Mouse (Mus musculus): ENCODE results near the gene Tnk1. TPM values are rescaled to one million over a fixed set of nuclear protein-coding genes. Genes with fewer than 3 reads are reported as not detected.

Tnk1 gene
- polyA plus RNA-seq, 1 experiment from 2014 or later = 0.29 TPM

DNA sequence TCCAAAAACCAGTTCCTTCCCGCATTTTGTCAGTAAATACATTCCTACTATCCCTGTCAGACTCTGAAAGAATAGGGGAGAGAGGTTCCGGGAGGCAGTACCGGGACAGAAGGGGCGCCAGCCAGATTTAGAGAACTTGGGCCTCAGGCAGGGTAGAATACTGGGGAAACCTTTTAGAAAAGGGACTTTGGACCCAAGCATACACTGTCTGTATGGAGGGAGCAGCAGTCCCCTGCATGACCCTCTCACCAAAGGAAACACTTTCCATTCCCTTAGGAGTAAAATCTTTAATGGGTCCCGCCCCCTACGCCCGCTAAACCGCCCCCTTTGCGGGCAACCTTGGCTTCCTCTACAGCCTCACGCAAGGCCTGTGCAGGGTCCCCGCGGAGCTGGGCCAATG lies 55.2 kb downstream of the Tnk1 start:
- peak overlapping the region; percentile 83 for H3K4me2 ChIP-seq (ENCODE audit: low read length)
- H3K4me1 ChIP-seq (replicated peaks; ENCODE audit: control insufficient read depth, insufficient read depth, low read length) = peaks cover 50% of the 10 kb centered on the region
- 2% methylated on average over 12 of the region's 12 CpGs for WGBS
- no peaks in the 10 kb centered on the region for H3K36me3 ChIP-seq (ENCODE audit: control insufficient read depth, insufficient read depth)
- H3K27ac ChIP-seq (ENCODE audit: low read length) = no peak overlapping the region; the same call in 1 of the 2 replicates
- no peak for ATAC-seq
- H3K9me3 ChIP-seq (ENCODE audit: control insufficient read depth, low read length) = no peaks in the 10 kb centered on the region
- H3K27me3 ChIP-seq (replicated peaks; ENCODE audit: control insufficient read depth, insufficient read depth, low read length) = peaks cover 19% of the 10 kb centered on the region
- peak overlapping the region; percentile 74 for H3K9ac ChIP-seq (replicated peaks; ENCODE audit: low read depth, low read length)
- peak overlapping the region; percentile 76 for H3K4me3 ChIP-seq (replicated peaks; ENCODE audit: low read length)

DNA sequence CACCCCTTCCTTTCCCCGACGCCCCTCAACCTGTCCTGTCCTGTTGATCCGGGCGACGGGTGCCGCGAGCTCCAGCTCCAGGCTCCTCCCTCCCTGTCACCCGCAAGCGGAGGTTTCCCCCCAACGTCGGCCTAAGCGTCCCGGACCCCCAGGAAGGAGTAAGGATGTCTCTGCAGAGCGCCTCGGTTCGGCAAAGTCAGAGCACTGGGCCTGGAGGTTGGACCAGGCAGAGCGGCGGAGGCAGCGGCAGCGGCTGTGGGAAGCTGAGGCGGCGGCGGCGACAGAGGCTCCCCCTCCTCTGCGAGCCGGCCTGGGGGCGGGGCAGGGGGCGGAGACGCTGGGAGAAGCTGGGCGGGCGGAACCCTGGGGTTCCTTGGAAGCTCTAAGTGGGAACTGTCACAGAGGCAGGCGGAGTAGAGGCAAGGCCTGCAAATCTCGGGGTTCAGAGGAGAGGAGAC lies 55.9 kb downstream of the Tnk1 start:
- H3K9ac ChIP-seq (replicated peaks; ENCODE audit: low read depth, low read length) = peak overlapping the region; percentile 74
- under 1% methylated on average over 30 of the region's 33 CpGs for WGBS
- H3K27me3 ChIP-seq (replicated peaks; ENCODE audit: control insufficient read depth, insufficient read depth, low read length) = peaks cover 19% of the 10 kb centered on the region

DNA sequence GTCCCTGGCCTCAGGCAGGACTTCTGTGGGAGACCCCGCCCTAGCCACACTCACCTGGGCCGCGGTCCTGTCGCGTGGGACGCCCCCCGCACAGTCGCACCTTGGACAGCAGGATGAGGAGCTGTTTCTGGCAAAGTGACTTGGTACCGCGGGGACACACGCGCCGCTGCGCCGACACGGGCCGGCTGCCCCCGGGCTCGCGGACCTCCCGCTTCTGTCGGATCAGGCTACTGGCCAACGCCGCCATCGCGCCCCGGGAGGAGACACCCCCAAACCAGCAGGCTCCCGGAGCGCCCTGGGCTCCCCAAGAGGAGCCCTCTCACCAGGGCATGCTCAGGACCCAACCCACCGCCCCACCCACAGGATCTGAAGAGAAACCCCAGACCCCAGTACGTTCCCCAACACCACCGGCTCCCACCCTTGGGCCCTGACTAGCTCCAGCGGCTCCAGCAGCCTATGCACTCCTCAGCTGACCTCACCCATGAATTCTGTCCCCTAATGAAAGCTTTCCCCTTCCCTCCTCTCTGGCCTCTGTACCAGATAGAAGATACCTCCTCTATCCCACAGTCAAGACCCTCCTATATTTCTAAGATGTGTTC lies 57.1 kb downstream of the Tnk1 start, which contains the start of gene Fgf11:
Gene Fgf11, minus strand, starts transcription at position 479 of the 599 bp plus-strand sequence.
- no peaks in the 10 kb centered on the region for H3K36me3 ChIP-seq (ENCODE audit: control insufficient read depth, insufficient read depth)
- H3K9ac ChIP-seq (replicated peaks; ENCODE audit: low read depth, low read length) = peak within 1 kb of the TSS; percentile 79
- 1% methylated on average over 33 of the region's 33 CpGs for WGBS
- H3K27ac ChIP-seq (ENCODE audit: low read length) = peak within 1 kb of the TSS; percentile 98
- peaks cover 50% of the 10 kb centered on the region for H3K4me1 ChIP-seq (replicated peaks; ENCODE audit: control insufficient read depth, insufficient read depth, low read length)
- ATAC-seq = no peak
- H3K9me3 ChIP-seq (ENCODE audit: control insufficient read depth, low read length) = no peaks in the 10 kb centered on the region
- H3K27me3 ChIP-seq (replicated peaks; ENCODE audit: control insufficient read depth, insufficient read depth, low read length) = peaks cover 19% of the 10 kb centered on the region
- peak within 1 kb of the TSS; percentile 76 for H3K4me3 ChIP-seq (replicated peaks; ENCODE audit: low read length)
- peak within 1 kb of the TSS; percentile 83 for H3K4me2 ChIP-seq (ENCODE audit: low read length)

More for the DNA sequence above, 55.9 kb downstream of the Tnk1 start:
- Histone ChIP-seq H3K27ac (ENCODE audit: low read length) (peak overlapping the region; percentile 61), H3K4me3 (replicated peaks; ENCODE audit: low read length) (peak overlapping the region; percentile 76), H3K4me2 (ENCODE audit: low read length) (peak overlapping the region; percentile 83), H3K9me3 (ENCODE audit: control insufficient read depth, low read length) (no peaks in the 10 kb centered on the region), H3K4me1 (replicated peaks; ENCODE audit: control insufficient read depth, insufficient read depth, low read length) (peaks cover 50% of the 10 kb centered on the region), H3K36me3 (ENCODE audit: control insufficient read depth, insufficient read depth) (no peaks in the 10 kb centered on the region)
- ATAC-seq = peak; percentile 44

Small RNAs within 50 kb of the gene (microRNA-seq; reads per million reads assigned to microRNA genes)
- gene Mir6924 = not detected

Other genes with a start within 250 kb of the Tnk1 start
- gene Shbg, start 240.8 kb downstream of the Tnk1 start, polyA plus RNA-seq (2015; fragmentation: Nextera tagmentation; extraction: Ambion mirVana) = not detected in 2 replicates
- gene Sat2, start 236.7 kb downstream of the Tnk1 start, polyA plus RNA-seq (2015; fragmentation: Nextera tagmentation; extraction: Ambion mirVana) = 17.3 and 23.8 TPM in 2 replicates
- gene Fxr2, start 225.7 kb downstream of the Tnk1 start, polyA plus RNA-seq (2015; fragmentation: Nextera tagmentation; extraction: Ambion mirVana) = 37.1 and 47.7 TPM in 2 replicates
- gene Sox15, start 203.4 kb downstream of the Tnk1 start, polyA plus RNA-seq (2015; fragmentation: Nextera tagmentation; extraction: Ambion mirVana) = not detected in 2 replicates
- 82.1 and 90.4 TPM in 2 replicates for gene Mpdu1, start 196.1 kb downstream of the Tnk1 start, polyA plus RNA-seq (2015; fragmentation: Nextera tagmentation; extraction: Ambion mirVana)
- 6.4 and 7.8 TPM in 2 replicates for gene Cd68, start 192.6 kb downstream of the Tnk1 start, polyA plus RNA-seq (2015; fragmentation: Nextera tagmentation; extraction: Ambion mirVana)
- gene Eif4a1, start 186.3 kb downstream of the Tnk1 start, polyA plus RNA-seq (2015; fragmentation: Nextera tagmentation; extraction: Ambion mirVana) = 563 and 599 TPM in 2 replicates
- gene Senp3, start 176.6 kb downstream of the Tnk1 start, polyA plus RNA-seq (2015; fragmentation: Nextera tagmentation; extraction: Ambion mirVana) = 97.0 and 115 TPM in 2 replicates
- gene Tnfsf13, start 172.9 kb downstream of the Tnk1 start, polyA plus RNA-seq (2015; fragmentation: Nextera tagmentation; extraction: Ambion mirVana) = 0.34 and 0.46 TPM in 2 replicates
- gene Tnfsf12, start 162.9 kb downstream of the Tnk1 start, polyA plus RNA-seq (2015; fragmentation: Nextera tagmentation; extraction: Ambion mirVana) = 1.1 and 1.2 TPM in 2 replicates
- 0.81 and 1.2 TPM in 2 replicates for gene Tnfsfm13, start 162.6 kb downstream of the Tnk1 start, polyA plus RNA-seq (2015; fragmentation: Nextera tagmentation; extraction: Ambion mirVana)
- 16.4 and 18.1 TPM in 2 replicates for gene Polr2a, start 100.1 kb downstream of the Tnk1 start, polyA plus RNA-seq (2015; fragmentation: Nextera tagmentation; extraction: Ambion mirVana)
- 0.16 and 0.18 TPM in 2 replicates for gene Slc35g3, start 96.8 kb downstream of the Tnk1 start, polyA plus RNA-seq (2015; fragmentation: Nextera tagmentation; extraction: Ambion mirVana)
- gene Zbtb4, start 92.8 kb downstream of the Tnk1 start, polyA plus RNA-seq (2015; fragmentation: Nextera tagmentation; extraction: Ambion mirVana) = 3.3 and 3.6 TPM in 2 replicates
- gene Chrnb1, start 62.8 kb downstream of the Tnk1 start, polyA plus RNA-seq (2015; fragmentation: Nextera tagmentation; extraction: Ambion mirVana) = 1.2 TPM in 2 replicates
- gene Fgf11, start 56.9 kb downstream of the Tnk1 start, polyA plus RNA-seq (2015; fragmentation: Nextera tagmentation; extraction: Ambion mirVana) = 5.2 and 5.9 TPM in 2 replicates
- gene Tmem102, start 53.1 kb downstream of the Tnk1 start, polyA plus RNA-seq (2015; fragmentation: Nextera tagmentation; extraction: Ambion mirVana) = 0.45 and 0.77 TPM in 2 replicates
- gene Gm39566, start 43.4 kb downstream of the Tnk1 start, polyA plus RNA-seq (2015; fragmentation: Nextera tagmentation; extraction: Ambion mirVana) = not detected in 2 replicates
- gene Spem2, start 40.3 kb downstream of the Tnk1 start, polyA plus RNA-seq (2015; fragmentation: Nextera tagmentation; extraction: Ambion mirVana) = not detected in 2 replicates
- 0.72 and 0.75 TPM in 2 replicates for gene Spem1, start 36.5 kb downstream of the Tnk1 start, polyA plus RNA-seq (2015; fragmentation: Nextera tagmentation; extraction: Ambion mirVana)
- gene Nlgn2, start 20.9 kb downstream of the Tnk1 start, polyA plus RNA-seq (2015; fragmentation: Nextera tagmentation; extraction: Ambion mirVana) = 18.7 and 22.8 TPM in 2 replicates
- gene Tmem256, start 20.2 kb downstream of the Tnk1 start, polyA plus RNA-seq (2015; fragmentation: Nextera tagmentation; extraction: Ambion mirVana) = 254 and 272 TPM in 2 replicates
- gene Plscr3, start 12.4 kb downstream of the Tnk1 start, polyA plus RNA-seq (2015; fragmentation: Nextera tagmentation; extraction: Ambion mirVana) = 55.0 and 57.7 TPM in 2 replicates
- gene Tmem95, start 19.3 kb upstream of the Tnk1 start, polyA plus RNA-seq (2015; fragmentation: Nextera tagmentation; extraction: Ambion mirVana) = not detected in 2 replicates
- 1.3 and 1.9 TPM in 2 replicates for gene Kctd11, start 22.7 kb upstream of the Tnk1 start, polyA plus RNA-seq (2015; fragmentation: Nextera tagmentation; extraction: Ambion mirVana)
- 0.48 and 0.49 TPM in 2 replicates for gene Acap1, start 36.8 kb upstream of the Tnk1 start, polyA plus RNA-seq (2015; fragmentation: Nextera tagmentation; extraction: Ambion mirVana)
- gene 2810408A11Rik, start 42.3 kb upstream of the Tnk1 start, polyA plus RNA-seq (2015; fragmentation: Nextera tagmentation; extraction: Ambion mirVana) = 16.4 and 18.5 TPM in 2 replicates
- 19.0 and 21.5 TPM in 2 replicates for gene Neurl4, start 42.3 kb upstream of the Tnk1 start, polyA plus RNA-seq (2015; fragmentation: Nextera tagmentation; extraction: Ambion mirVana)
- 81.2 and 91.8 TPM in 2 replicates for gene Gps2, start 55.2 kb upstream of the Tnk1 start, polyA plus RNA-seq (2015; fragmentation: Nextera tagmentation; extraction: Ambion mirVana)
- 1,142 and 1,181 TPM in 2 replicates for gene Eif5a, start 63.2 kb upstream of the Tnk1 start, polyA plus RNA-seq (2015; fragmentation: Nextera tagmentation; extraction: Ambion mirVana)
- gene Ybx2, start 77.1 kb upstream of the Tnk1 start, polyA plus RNA-seq (2015; fragmentation: Nextera tagmentation; extraction: Ambion mirVana) = 3.3 and 3.4 TPM in 2 replicates
- 6.6 and 6.7 TPM in 2 replicates for gene Slc2a4, start 89.5 kb upstream of the Tnk1 start, polyA plus RNA-seq (2015; fragmentation: Nextera tagmentation; extraction: Ambion mirVana)
- gene Cldn7, start 106.0 kb upstream of the Tnk1 start, polyA plus RNA-seq (2015; fragmentation: Nextera tagmentation; extraction: Ambion mirVana) = 0.84 TPM in 1 of 2 replicates, not detected in the other
- gene Ctdnep1, start 122.4 kb upstream of the Tnk1 start, polyA plus RNA-seq (2015; fragmentation: Nextera tagmentation; extraction: Ambion mirVana) = 19.0 and 24.6 TPM in 2 replicates
- gene Elp5, start 123.8 kb upstream of the Tnk1 start, polyA plus RNA-seq (2015; fragmentation: Nextera tagmentation; extraction: Ambion mirVana) = 166 and 167 TPM in 2 replicates
- gene Gabarap, start 132.4 kb upstream of the Tnk1 start, polyA plus RNA-seq (2015; fragmentation: Nextera tagmentation; extraction: Ambion mirVana) = 563 and 565 TPM in 2 replicates
- gene Phf23, start 137.0 kb upstream of the Tnk1 start, polyA plus RNA-seq (2015; fragmentation: Nextera tagmentation; extraction: Ambion mirVana) = 63.7 and 66.8 TPM in 2 replicates
- 34.6 and 34.7 TPM in 2 replicates for gene Dvl2, start 141.9 kb upstream of the Tnk1 start, polyA plus RNA-seq (2015; fragmentation: Nextera tagmentation; extraction: Ambion mirVana)
- gene Acadvl, start 156.7 kb upstream of the Tnk1 start, polyA plus RNA-seq (2015; fragmentation: Nextera tagmentation; extraction: Ambion mirVana) = 60.2 and 60.6 TPM in 2 replicates
- 25.6 and 32.7 TPM in 2 replicates for gene Dlg4, start 158.2 kb upstream of the Tnk1 start, polyA plus RNA-seq (2015; fragmentation: Nextera tagmentation; extraction: Ambion mirVana)
- gene Asgr1, start 195.4 kb upstream of the Tnk1 start, polyA plus RNA-seq (2015; fragmentation: Nextera tagmentation; extraction: Ambion mirVana) = 1.5 and 2.0 TPM in 2 replicates
- gene Asgr2, start 233.9 kb upstream of the Tnk1 start, polyA plus RNA-seq (2015; fragmentation: Nextera tagmentation; extraction: Ambion mirVana) = not detected in 2 replicates

Data from forebrain, embryonic 16.5 days (tissue).